Mouse (Mus musculus): ENCODE results near the gene Arpin. TPM values are rescaled to one million over a fixed set of nuclear protein-coding genes. Genes with fewer than 3 reads are reported as not detected.
A peak's percentile ranks its signal among the peaks of the same experiment; 100 is the strongest.

The Arpin gene
- polyA plus RNA-seq, 1 experiment from 2014 or later: 35.5 TPM

GRCm38 (mm10) chr7:79881901-79882300, 53.3 kb downstream of the Arpin start:
- H3K9ac ChIP-seq (ENCODE audit: low read depth, low read length): no peak overlapping the region
- no peak overlapping the region for H3K4me3 ChIP-seq (ENCODE audit: low read length)
- H3K4me2 ChIP-seq (replicated peaks; ENCODE audit: low read depth, low read length): no peak overlapping the region
- ATAC-seq (ENCODE audit: low FRiP score, low TSS enrichment): no peak
- H3K9me3 ChIP-seq (ENCODE audit: control insufficient read depth, low read length): no peaks in the 10 kb centered on the region
- WGBS: 89% methylated on average over 6 of the region's 6 CpGs
- peaks cover 12% of the 10 kb centered on the region; the same call in 1 of the 2 replicates for H3K4me1 ChIP-seq (ENCODE audit: control insufficient read depth, insufficient read depth, low read length)
- no peak overlapping the region for H3K27ac ChIP-seq (ENCODE audit: low read depth, low read length)
- H3K36me3 ChIP-seq (ENCODE audit: control insufficient read depth, insufficient read depth, low read length): peaks cover 21% of the 10 kb centered on the region
- H3K27me3 ChIP-seq (ENCODE audit: control insufficient read depth, insufficient read depth, low read length): no peaks in the 10 kb centered on the region

GRCm38 (mm10) chr7:79880998-79881397, 54.2 kb downstream of the Arpin start:
- 18% methylated on average over 3 of the region's 3 CpGs for WGBS
- peaks cover 21% of the 10 kb centered on the region for H3K36me3 ChIP-seq (ENCODE audit: control insufficient read depth, insufficient read depth, low read length)
- H3K4me3 ChIP-seq (ENCODE audit: low read length): no peak overlapping the region
- H3K27me3 ChIP-seq (ENCODE audit: control insufficient read depth, insufficient read depth, low read length): no peaks in the 10 kb centered on the region
- ATAC-seq (ENCODE audit: low FRiP score, low TSS enrichment): peak; percentile 40; the same call in 1 of the 2 replicates
- H3K27ac ChIP-seq (ENCODE audit: low read depth, low read length): peak overlapping the region; percentile 13; the same call in 1 of the 2 replicates
- no peaks in the 10 kb centered on the region for H3K9me3 ChIP-seq (ENCODE audit: control insufficient read depth, low read length)
- peaks cover 12% of the 10 kb centered on the region; the same call in 1 of the 2 replicates for H3K4me1 ChIP-seq (ENCODE audit: control insufficient read depth, insufficient read depth, low read length)
- no peak overlapping the region for H3K9ac ChIP-seq (ENCODE audit: low read depth, low read length)
- H3K4me2 ChIP-seq (replicated peaks; ENCODE audit: low read depth, low read length): no peak overlapping the region

GRCm38 (mm10) chr7:79880033-79880432, 55.1 kb downstream of the Arpin start:
- peak; percentile 53 for ATAC-seq (ENCODE audit: low FRiP score, low TSS enrichment)
- 54% methylated on average over 6 of the region's 6 CpGs for WGBS
- no peaks in the 10 kb centered on the region for H3K27me3 ChIP-seq (ENCODE audit: control insufficient read depth, insufficient read depth, low read length)
- H3K4me3 ChIP-seq (ENCODE audit: low read length): no peak overlapping the region
- H3K9me3 ChIP-seq (ENCODE audit: control insufficient read depth, low read length): no peaks in the 10 kb centered on the region
- H3K4me2 ChIP-seq (replicated peaks; ENCODE audit: low read depth, low read length): no peak overlapping the region
- H3K36me3 ChIP-seq (ENCODE audit: control insufficient read depth, insufficient read depth, low read length): peaks cover 21% of the 10 kb centered on the region
- 0 out of 2 replicates have a peak overlapping the region, but pooled peaks have one; percentile 38 for H3K27ac ChIP-seq (ENCODE audit: low read depth, low read length)
- H3K9ac ChIP-seq (ENCODE audit: low read depth, low read length): no peak overlapping the region
- H3K4me1 ChIP-seq (ENCODE audit: control insufficient read depth, insufficient read depth, low read length): peaks cover 12% of the 10 kb centered on the region; the same call in 1 of the 2 replicates

- H3K27ac ChIP-seq (ENCODE audit: low read depth, low read length): no peak overlapping the region
- no peak overlapping the region for H3K4me3 ChIP-seq (ENCODE audit: low read length)
- H3K9ac ChIP-seq (ENCODE audit: low read depth, low read length): no peak overlapping the region
- H3K9me3 ChIP-seq (ENCODE audit: control insufficient read depth, low read length): no peaks in the 10 kb centered on the region
- ATAC-seq (ENCODE audit: low FRiP score, low TSS enrichment): no peak
- H3K4me1 ChIP-seq (ENCODE audit: control insufficient read depth, insufficient read depth, low read length): peaks cover 12% of the 10 kb centered on the region; the same call in 1 of the 2 replicates
- no peak overlapping the region for H3K4me2 ChIP-seq (replicated peaks; ENCODE audit: low read depth, low read length)
- WGBS: 26% methylated on average over 2 of the region's 2 CpGs
- H3K36me3 ChIP-seq (ENCODE audit: control insufficient read depth, insufficient read depth, low read length): peaks cover 20% of the 10 kb centered on the region
- no peaks in the 10 kb centered on the region for H3K27me3 ChIP-seq (ENCODE audit: control insufficient read depth, insufficient read depth, low read length)
These were observed 56.6 kb downstream of the Arpin start for GRCm38 (mm10) chr7:79878455-79879025.

Small RNA genes lying within 50 kb of the gene (microRNA-seq; reads per million reads assigned to microRNA genes)
- gene Gm24541: not detected

Other genes with a start within 250 kb of the Arpin start
- gene Kif7, start 219.6 kb downstream of the Arpin start, polyA plus RNA-seq (2014; fragmentation: Nextera tagmentation; extraction: Ambion mirVana): 3.7 and 5.9 TPM in 2 replicates
- gene Plin1, start 202.5 kb downstream of the Arpin start, polyA plus RNA-seq (2014; fragmentation: Nextera tagmentation; extraction: Ambion mirVana): 0.07 TPM in 1 of 2 replicates, not detected in the other
- gene Pex11a, start 192.2 kb downstream of the Arpin start, polyA plus RNA-seq (2014; fragmentation: Nextera tagmentation; extraction: Ambion mirVana): 7.4 and 8.0 TPM in 2 replicates
- 0.32 and 0.36 TPM in 2 replicates for gene Wdr93, start 192.2 kb downstream of the Arpin start, polyA plus RNA-seq (2014; fragmentation: Nextera tagmentation; extraction: Ambion mirVana)
- gene Mesp1, start 141.6 kb downstream of the Arpin start, polyA plus RNA-seq (2014; fragmentation: Nextera tagmentation; extraction: Ambion mirVana): not detected in 2 replicates
- 0.57 and 0.64 TPM in 2 replicates for gene Mesp2, start 124.6 kb downstream of the Arpin start, polyA plus RNA-seq (2014; fragmentation: Nextera tagmentation; extraction: Ambion mirVana)
- gene Anpep, start 74.3 kb downstream of the Arpin start, polyA plus RNA-seq (2014; fragmentation: Nextera tagmentation; extraction: Ambion mirVana): 23.7 and 39.0 TPM in 2 replicates
- gene Ap3s2, start 14.7 kb downstream of the Arpin start, polyA plus RNA-seq (2014; fragmentation: Nextera tagmentation; extraction: Ambion mirVana): 33.9 and 39.3 TPM in 2 replicates
- gene Zfp710, start 89.5 kb upstream of the Arpin start, polyA plus RNA-seq (2014; fragmentation: Nextera tagmentation; extraction: Ambion mirVana): 23.6 and 25.7 TPM in 2 replicates
- 549 and 658 TPM in 2 replicates for gene Idh2, start 180.0 kb upstream of the Arpin start, polyA plus RNA-seq (2014; fragmentation: Nextera tagmentation; extraction: Ambion mirVana)

All from kidney, embryonic 14.5 days (tissue).